Mouse (Mus musculus) A20 (cell line): ENCODE results near the gene Gapdh.

Source experiments
- DNase-seq: peaks from one replicate; pipeline ENCODE4 v3.0.0-alpha.2; 2011; ENCODE audit warnings: low read depth, low spot score

The Gapdh gene

GRCm38 (mm10) chr6:125149569-125149950 lies 16.7 kb downstream of the Gapdh start:
- DNase-seq: no peak

- DNase-seq: no peak
These were observed 17.2 kb downstream of the Gapdh start for GRCm38 (mm10) chr6:125148926-125149568.

- DNase-seq: no peak
These were observed 17.9 kb downstream of the Gapdh start for GRCm38 (mm10) chr6:125148251-125148925.

GRCm38 (mm10) chr6:125147329-125147728 lies 18.9 kb downstream of the Gapdh start:
- DNase-seq: no peak

GRCm38 (mm10) chr6:125146797-125147196 lies 19.5 kb downstream of the Gapdh start:
- peak; percentile 37 for DNase-seq

- DNase-seq: no peak
These were observed 20.1 kb downstream of the Gapdh start for GRCm38 (mm10) chr6:125146148-125146547.

- DNase-seq: no peak
These were observed 20.8 kb downstream of the Gapdh start for GRCm38 (mm10) chr6:125145479-125145951.

- DNase-seq: peak; percentile 91
These were observed 21.3 kb downstream of the Gapdh start, which contains the start of gene Iffo1 for GRCm38 (mm10) chr6:125145001-125145400. Gene Iffo1, plus strand, starts transcription at chr6:125145241.

GRCm38 (mm10) chr6:125143904-125144303 lies 22.4 kb downstream of the Gapdh start:
- DNase-seq: no peak

GRCm38 (mm10) chr6:125143128-125143527 lies 23.1 kb downstream of the Gapdh start:
- peak; percentile 41 for DNase-seq

GRCm38 (mm10) chr6:125142436-125142835 lies 23.8 kb downstream of the Gapdh start:
- no peak for DNase-seq

- DNase-seq: no peak
These were observed 26.5 kb downstream of the Gapdh start for GRCm38 (mm10) chr6:125139747-125140146.

- peak; percentile 37 for DNase-seq
These were observed 29.1 kb downstream of the Gapdh start for GRCm38 (mm10) chr6:125137002-125137671.

- DNase-seq: no peak
These were observed 33.8 kb downstream of the Gapdh start for GRCm38 (mm10) chr6:125132470-125132869.

GRCm38 (mm10) chr6:125131302-125132156 lies 34.7 kb downstream of the Gapdh start, which contains the start of gene Nop2:
Gene Nop2, plus strand, starts transcription at chr6:125131909.
- DNase-seq: peak; percentile 96

GRCm38 (mm10) chr6:125129710-125130402 lies 36.4 kb downstream of the Gapdh start:
- no peak for DNase-seq

GRCm38 (mm10) chr6:125128724-125129123 lies 37.5 kb downstream of the Gapdh start:
- DNase-seq: no peak

GRCm38 (mm10) chr6:125119387-125119786 lies 46.9 kb downstream of the Gapdh start:
- DNase-seq: no peak

- no peak for DNase-seq
These were observed 53.7 kb downstream of the Gapdh start for GRCm38 (mm10) chr6:125112553-125112952.
